Mouse (Mus musculus): ENCODE data around the gene Ufsp2. TPM values are rescaled to one million over a fixed set of nuclear protein-coding genes. Genes with fewer than 3 reads are reported as not detected.

Ufsp2 gene
- 10 to 100 TPM; 33.2 to 48.0 TPM for polyA plus RNA-seq (2017; shearing (Covaris generic))

GRCm38 (mm10) chr8:45975126-45975836 lies at the start of gene Ufsp2, which contains the start of gene 1700029J07Rik:
Gene Ufsp2 (plus strand): TSS chr8:45975528.
Gene 1700029J07Rik (minus strand): TSS chr8:45975252.

GRCm38 (mm10) chr8:45934582-45935014 lies 40.7 kb upstream of the Ufsp2 start, which contains the start of gene Ccdc110:
Gene Ccdc110 (plus strand): TSS chr8:45934619.

GRCm38 (mm10) chr8:45999138-45999783 lies 23.9 kb downstream of the Ufsp2 start, which contains the start of gene Lrp2bp:
Gene Lrp2bp (plus strand): TSS chr8:45999303.

GRCm38 (mm10) chr8:46005596-46005995 lies 30.3 kb downstream of the Ufsp2 start, which contains the start of gene Ankrd37:
Gene Ankrd37 (minus strand): TSS chr8:46005707.

Other genes with a start within 250 kb of the Ufsp2 start
- not detected for gene Pdlim3, start 90.1 kb upstream of the Ufsp2 start, polyA plus RNA-seq (2017; shearing (Covaris generic))
- gene Ccdc110, start 40.9 kb upstream of the Ufsp2 start, polyA plus RNA-seq (2017; shearing (Covaris generic)): under 1 TPM in 1 of 2 experiments, not detected in 1; 0.09 TPM
- 1 to 10 TPM; 1.1 to 2.6 TPM for gene 1700029J07Rik, start 276 bp upstream of the Ufsp2 start, polyA plus RNA-seq (2017; shearing (Covaris generic))
- gene Lrp2bp, start 23.8 kb downstream of the Ufsp2 start, polyA plus RNA-seq (2017; shearing (Covaris generic)): under 1 TPM; 0.29 to 0.47 TPM
- 10 to 100 TPM; 16.3 to 26.9 TPM for gene Ankrd37, start 30.2 kb downstream of the Ufsp2 start, polyA plus RNA-seq (2017; shearing (Covaris generic))
- gene Cfap97, start 176.2 kb downstream of the Ufsp2 start, polyA plus RNA-seq (2017; shearing (Covaris generic)): 10 to 100 TPM; 22.2 to 25.3 TPM
- 10 to 100 TPM; 21.7 to 26.4 TPM for gene Snx25, start 176.6 kb downstream of the Ufsp2 start, polyA plus RNA-seq (2017; shearing (Covaris generic))
- 100 to 1,000 TPM; 134 to 152 TPM for gene Slc25a4, start 235.8 kb downstream of the Ufsp2 start, polyA plus RNA-seq (2017; shearing (Covaris generic))